Mouse (Mus musculus): ENCODE measurements around the gene Plpp2.

DNA sequence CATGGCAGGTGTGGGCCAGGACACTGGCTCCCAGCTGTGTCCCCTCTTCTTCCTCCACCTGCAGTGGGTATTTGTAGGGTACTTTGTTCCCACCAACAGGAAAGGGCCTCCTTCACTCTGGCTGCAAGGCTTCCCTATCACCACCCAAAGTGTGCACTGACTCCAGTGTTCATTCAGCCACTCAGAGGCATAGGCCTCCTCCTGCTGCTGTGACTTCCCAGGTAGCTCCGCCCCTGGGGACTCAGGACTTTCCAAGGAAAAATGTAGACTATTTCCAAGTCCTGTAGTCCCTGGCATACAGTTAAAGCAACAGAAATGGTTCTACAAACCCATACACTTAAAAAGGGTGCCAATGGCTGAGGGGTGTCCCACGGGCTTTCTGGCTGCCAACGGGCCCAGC, 918 bp downstream of the Plpp2 start:
- TF ChIP-seq POLR2A (IDR thresholded peaks at IDR 0.05; ENCODE audit: control insufficient read depth, low read depth, low read length) (no peak), CTCF (IDR thresholded peaks at IDR 0.05; ENCODE audit: control insufficient read depth, insufficient read depth, insufficient replicate concordance, low read depth, low read length) (no peak)

All from testis, adult 2 months (tissue).